Mouse (Mus musculus): ENCODE data around the gene Fam19a2. TPM values are rescaled to one million over a fixed set of nuclear protein-coding genes. Genes with fewer than 3 reads are reported as not detected.

Gene Fam19a2
- not detected for total RNA-seq (2021)
- long read RNA-seq, experiment 1, partial matches to known transcripts, result 1 of 1 reads
- long read RNA-seq, experiment 1, other reads (novel, unspliced or antisense), result 0 of 1 reads
- long read RNA-seq, experiment 2, result 0 reads

GRCm38 (mm10) chr10:123263876-123264309, at the start of gene Fam19a2:
TSS of gene Fam19a2 (plus strand) at chr10:123263996.
- peak; percentile 27 to 65 for DNase-seq

DNA sequence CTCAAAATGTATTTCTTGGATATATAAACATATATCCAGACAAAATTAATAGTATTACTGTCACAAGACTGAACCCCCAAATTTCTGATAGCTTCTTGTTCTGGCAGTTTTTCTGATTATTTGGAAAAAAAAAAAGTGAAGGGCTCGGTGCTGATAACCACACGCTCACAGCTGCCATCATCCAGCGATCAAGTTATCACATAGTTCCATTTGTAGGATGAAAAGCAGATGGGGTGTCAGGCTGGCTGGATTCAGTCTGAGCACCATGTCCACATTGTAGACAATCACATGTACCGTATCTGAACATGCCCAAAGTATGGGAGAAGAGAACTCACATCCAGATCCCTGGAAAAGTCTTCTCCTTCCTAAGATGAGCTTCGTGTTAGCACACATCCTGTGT, 41.0 kb upstream of the Fam19a2 start:
- DNase-seq, result no peak

GRCm38 (mm10) chr10:123229420-123229819, 34.4 kb upstream of the Fam19a2 start:
- no peak for DNase-seq

DNA sequence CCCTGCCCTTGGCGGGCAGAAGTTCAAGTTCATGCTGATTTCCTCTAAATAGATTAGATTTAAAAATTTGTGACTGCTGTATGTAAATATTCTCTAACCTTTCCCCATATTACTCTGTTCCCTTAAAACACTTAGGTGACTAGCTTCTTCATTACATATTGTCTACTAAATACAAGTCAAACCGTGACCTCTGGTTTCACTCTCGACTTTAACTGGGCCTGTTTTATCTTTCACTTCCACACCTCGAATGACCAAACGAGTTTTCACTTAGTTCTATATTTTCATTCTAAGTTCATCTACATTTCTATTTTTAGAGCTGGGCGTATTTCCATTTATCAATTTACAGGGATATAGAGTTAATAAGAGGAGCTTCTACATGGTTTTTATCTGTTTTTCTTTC, 15.7 kb upstream of the Fam19a2 start:
- no peak for DNase-seq

DNA sequence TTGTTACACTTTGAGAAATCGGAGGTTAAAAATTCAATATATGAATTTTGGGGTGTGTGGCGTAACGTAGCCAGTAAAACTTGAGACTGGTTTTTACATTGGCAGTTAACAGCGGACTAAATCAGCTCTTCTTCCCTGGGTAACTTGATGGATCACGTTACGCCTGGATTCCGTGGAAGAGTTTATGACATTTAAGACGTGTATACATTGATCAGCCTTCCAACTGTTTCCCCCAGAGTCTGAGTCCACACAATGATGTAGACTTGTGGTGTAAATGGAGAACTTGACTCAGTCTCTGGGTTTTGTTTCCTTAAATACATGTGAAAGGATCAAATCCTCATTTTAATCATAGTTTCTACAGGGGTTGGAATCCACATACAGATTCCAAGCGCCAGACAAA, 11.9 kb upstream of the Fam19a2 start:
- DNase-seq, result no peak

DNA sequence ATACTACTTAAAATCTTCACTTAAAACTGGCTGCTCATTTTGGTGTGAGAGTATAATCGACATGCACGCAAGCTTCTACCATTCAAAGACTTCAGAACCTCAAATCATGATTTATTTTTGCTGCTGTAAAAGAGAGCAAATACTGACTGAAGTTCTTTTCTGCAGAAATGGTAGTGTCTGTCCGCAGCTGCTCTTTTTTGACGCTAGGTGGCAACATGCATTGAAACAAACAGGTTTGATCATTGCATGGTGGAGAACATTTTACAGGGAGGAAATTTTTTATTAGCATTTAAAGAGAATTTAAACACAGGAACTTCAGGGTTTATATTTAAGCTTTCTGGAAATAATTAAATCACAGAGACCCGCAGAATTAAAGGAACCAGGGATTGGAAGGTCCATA, 9.5 kb upstream of the Fam19a2 start:
- no peak for DNase-seq

- no peak for DNase-seq
Measured at GRCm38 (mm10) chr10:123255674-123256348, 8.0 kb upstream of the Fam19a2 start.

DNA sequence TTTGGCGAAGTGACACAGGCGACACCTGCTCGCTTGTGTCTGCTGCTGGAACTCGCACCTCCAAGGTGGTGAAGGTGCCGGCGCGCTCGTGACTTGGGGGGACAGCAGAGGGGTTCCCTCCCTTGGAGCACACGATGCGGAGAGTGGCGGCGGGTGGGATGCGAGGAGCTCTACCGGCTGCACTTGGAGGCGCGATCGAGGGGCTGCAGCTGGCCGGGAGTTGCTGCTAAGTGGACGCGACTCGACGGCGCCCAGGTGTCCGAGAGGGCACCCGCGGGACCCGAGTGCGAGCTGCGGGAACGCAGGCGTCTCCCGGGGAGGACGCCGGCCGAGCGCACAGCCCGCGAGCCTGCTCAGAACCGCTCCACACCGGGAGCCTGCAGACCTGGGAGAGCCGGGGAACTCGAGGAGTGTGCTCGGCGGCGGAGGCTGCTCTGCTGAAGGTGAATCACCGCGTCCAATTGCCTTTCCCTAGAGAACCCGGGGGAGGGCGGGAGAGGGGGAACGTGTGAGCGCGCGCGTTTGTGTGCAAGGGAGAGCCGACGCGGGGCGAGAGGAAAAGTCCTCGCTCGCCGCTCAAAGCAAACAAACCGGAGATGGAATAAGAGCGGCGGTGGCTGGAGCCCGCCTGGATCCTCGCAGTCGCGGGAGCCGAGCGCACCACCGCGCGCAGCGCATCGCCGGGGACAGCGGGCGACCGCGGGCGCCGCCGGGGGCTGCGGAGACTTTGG, 830 bp downstream of the Fam19a2 start:
- DNase-seq, result peak in 1 of 2 experiments; percentile 9

- no peak for DNase-seq
Measured at GRCm38 (mm10) chr10:123265241-123265790, 1.5 kb downstream of the Fam19a2 start.

GRCm38 (mm10) chr10:123268568-123268967, 4.8 kb downstream of the Fam19a2 start:
- DNase-seq, result no peak

DNA sequence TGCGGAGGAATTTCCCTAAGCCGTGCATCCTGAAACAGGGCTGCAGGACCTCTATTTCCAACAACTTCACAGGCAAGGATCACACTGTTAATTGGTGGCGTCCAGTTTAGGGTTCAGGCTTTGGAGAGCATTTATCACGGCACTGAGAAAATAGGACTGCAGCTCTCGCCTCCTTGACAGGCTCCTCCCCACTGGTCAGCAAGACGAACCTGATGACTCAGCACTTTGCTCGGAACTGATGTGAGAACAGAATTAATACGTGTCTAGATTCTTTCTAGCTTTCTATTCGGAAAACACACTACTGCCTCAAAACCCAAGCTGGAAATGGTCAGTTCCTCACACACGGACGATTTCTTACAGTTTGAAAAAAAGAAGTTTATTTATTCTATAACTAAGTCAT, 10.8 kb downstream of the Fam19a2 start:
- DNase-seq, result no peak

DNA sequence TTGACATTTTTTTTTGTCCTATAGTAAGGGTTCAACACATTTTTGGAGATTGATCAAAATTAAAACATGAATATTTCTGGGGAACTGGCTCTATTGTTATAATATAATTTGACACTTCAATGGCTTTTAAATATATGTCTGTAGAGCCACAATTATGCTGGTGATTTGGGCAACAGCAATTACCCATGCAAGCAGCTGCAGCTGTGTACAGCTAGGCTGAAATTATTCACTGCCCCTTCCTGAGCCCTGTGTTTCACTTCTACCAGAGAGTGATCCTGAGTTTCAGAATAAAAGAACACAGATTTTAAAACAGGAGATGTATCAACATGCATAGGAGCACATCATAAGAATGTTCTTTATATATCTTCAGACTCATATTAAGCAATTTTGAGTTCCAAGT, 43.5 kb downstream of the Fam19a2 start:
- DNase-seq, result no peak

GRCm38 (mm10) chr10:123326271-123326670, 62.5 kb downstream of the Fam19a2 start:
- no peak for DNase-seq

GRCm38 (mm10) chr10:123341280-123341679, 77.5 kb downstream of the Fam19a2 start:
- DNase-seq, result no peak

DNA sequence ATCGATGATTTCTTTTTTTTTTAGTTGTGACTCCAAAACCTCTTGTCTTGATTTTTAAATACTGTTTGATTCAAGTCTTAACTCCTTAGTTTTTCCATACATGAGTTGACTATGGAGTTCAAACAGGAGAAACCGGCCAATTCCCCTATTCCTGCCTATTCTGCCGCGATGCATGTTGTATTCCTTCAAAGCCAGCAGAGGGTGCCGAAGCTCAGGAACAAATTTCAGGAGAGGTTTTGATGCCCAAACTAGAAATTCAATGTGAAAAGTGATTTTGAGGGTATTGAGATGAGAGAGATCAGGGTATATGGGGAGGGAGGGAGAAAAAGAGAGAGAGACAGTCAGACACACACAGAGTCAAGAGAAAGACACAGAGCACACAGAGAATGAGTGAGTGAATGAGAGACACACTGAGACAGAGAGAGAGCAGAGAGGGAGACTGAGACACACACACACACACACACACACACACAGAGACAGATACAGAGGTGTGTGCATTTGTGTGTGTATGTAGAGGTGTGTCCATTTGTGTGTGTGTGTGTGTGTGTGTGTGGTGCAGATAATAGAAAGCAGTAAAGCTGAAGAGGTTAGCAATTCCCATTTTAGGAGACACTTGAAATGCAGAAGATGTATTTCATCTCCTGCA, 78.9 kb downstream of the Fam19a2 start:
- peak in 1 of 2 experiments; percentile 5 for DNase-seq

DNA sequence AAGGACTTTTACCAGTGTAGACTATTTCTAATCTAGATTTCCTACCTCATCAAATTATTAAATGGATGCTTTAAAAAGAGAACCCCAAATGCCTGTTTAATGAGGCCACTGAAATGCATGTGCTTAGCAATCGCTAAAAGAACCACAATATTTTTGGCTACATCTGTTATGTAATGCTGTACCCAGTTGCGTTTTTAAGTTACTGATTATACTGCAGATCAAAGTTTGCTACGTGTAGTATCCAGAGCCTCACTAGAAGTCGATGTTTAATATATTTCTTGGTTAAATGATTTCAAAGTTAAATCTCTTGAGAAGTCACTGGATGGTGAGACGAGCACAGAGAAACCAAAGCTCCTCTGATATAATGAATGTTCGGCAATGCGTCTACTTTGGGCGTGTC, 82.5 kb downstream of the Fam19a2 start:
- DNase-seq, result no peak

DNA sequence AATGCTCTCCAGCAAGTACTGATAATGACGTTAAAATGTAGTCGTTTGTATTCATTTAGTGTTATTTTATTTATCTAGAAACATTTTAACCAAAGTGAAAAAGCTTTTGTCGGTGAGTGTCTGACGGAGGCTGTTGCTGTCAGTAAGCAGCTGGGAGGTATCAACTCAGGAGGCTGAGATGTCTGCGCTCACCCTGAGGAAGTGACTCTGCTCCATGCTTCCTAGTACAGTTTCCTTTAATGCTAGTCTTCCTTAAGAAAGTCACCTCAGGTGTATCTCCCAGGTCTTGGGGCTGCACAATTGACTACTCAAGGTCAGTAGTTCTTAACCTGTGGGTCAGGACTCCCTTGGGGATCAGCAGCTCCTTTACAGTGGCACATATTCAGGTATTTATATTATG, 89.9 kb downstream of the Fam19a2 start:
- no peak for DNase-seq

DNA sequence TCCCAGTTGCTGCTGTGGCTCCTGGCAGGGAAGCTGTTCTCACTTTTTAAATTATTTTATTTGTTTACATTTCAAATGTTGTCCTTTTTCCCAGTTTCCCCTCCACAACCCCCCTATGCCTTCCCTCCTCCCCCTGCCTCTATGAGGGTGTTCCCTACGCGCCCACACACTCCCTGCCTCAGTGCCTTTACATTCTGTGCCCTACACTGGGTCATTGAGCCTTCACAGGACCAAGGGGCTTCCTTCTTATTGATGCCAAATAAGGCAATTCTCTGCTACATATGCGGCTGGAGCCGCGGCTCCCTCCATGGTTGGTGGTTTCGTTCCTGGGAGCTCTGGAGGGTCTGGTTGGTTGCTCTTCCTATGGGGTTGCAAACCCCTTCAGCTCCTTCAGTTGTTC, 93.2 kb downstream of the Fam19a2 start:
- no peak for DNase-seq

DNA sequence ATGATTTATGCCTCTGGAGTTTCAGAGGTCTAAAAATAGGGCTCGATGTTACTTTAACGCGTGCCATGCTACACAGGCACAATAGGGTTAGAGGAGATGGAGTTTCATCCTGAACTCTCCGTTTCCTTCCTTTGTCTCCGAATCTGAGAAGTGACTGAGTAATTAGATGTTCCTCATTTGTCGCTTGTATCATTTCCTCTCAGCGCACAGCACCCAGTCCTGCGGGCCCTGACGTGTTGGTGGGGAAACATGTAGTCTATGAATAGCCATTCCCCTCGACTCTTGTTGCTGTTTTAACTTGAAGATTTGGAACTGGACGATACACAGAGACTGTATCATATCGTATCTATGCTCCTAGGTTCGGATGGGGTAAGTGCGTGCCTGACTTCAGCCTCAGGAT, 96.7 kb downstream of the Fam19a2 start:
- DNase-seq, result peak in 1 of 2 experiments; percentile 1

- DNase-seq, result no peak
Measured at GRCm38 (mm10) chr10:123364628-123365027, 100.8 kb downstream of the Fam19a2 start.

DNA sequence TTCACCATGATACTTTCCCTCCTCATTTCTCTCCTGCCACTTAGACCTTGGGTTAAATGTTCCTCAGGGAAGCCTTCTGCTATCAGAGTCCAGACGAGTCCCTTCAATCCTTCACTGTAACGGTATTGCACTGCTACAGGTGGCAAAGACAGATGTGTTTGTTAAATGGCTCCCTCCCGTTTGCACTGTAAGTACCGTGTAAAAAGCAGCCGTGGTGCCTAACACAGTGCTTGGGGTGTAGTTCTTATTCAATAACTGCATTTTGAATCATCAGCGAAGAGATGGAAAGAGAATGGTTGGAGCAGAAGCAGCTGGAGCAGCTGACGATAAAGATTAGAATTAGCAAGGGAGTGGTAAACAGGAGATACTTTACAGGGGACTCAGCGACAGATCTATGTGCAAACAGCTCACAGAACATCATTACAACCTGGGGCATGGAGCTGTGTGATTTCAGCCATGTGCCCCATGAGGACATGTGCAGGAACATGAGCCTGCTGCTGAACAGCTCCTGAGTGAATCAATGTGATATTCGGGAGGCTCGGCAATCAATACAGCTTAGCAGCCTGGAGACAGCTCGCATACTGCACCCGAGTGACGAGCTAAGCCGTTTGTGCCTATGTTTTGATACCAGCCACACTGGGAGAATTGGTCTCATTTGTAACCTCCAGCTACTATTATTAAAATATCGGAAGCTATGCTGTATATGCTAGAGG, 103.5 kb downstream of the Fam19a2 start:
- no peak for DNase-seq

- DNase-seq, result no peak
Measured at GRCm38 (mm10) chr10:123383277-123383676, 119.5 kb downstream of the Fam19a2 start.
